Mouse (Mus musculus) T-helper 1 cell (primary cell): ENCODE data around the gene Zfp46.

Experiments used
- in situ Hi-C: fragments of 300-600 bp; cut with MboI, MseI; formaldehyde crosslinking; loops from one replicate; pipeline ENCODE4 v1.15.1; 2025; ENCODE audit warnings: high pct_unique_total_duplicates

Gene Zfp46

GRCm38 (mm10) chr4:136266716-136267343, 17.7 kb upstream of the Zfp46 start:
- in situ Hi-C loops: no loop called here

- in situ Hi-C loops: no loop called here
Observed at GRCm38 (mm10) chr4:136268912-136269311, 15.6 kb upstream of the Zfp46 start.

GRCm38 (mm10) chr4:136270648-136271047, 13.8 kb upstream of the Zfp46 start:
- in situ Hi-C loops: no loop called here

- in situ Hi-C loops: no loop called here
Observed at GRCm38 (mm10) chr4:136281097-136281496, 3.4 kb upstream of the Zfp46 start.

- in situ Hi-C loops: no loop called here
Observed at GRCm38 (mm10) chr4:136281611-136282010, 2.9 kb upstream of the Zfp46 start.

GRCm38 (mm10) chr4:136282621-136283480, 1.6 kb upstream of the Zfp46 start:
- in situ Hi-C loops: no loop called here

GRCm38 (mm10) chr4:136283783-136284182, 700 bp upstream of the Zfp46 start:
- in situ Hi-C loops: no loop called here

- in situ Hi-C loops: no loop called here
Observed at GRCm38 (mm10) chr4:136284891-136285290, 408 bp downstream of the Zfp46 start.

- in situ Hi-C loops: no loop called here
Observed at GRCm38 (mm10) chr4:136285348-136285810, 896 bp downstream of the Zfp46 start.

- in situ Hi-C loops: no loop called here
Observed at GRCm38 (mm10) chr4:136285811-136286371, 1.4 kb downstream of the Zfp46 start.

- in situ Hi-C loops: no loop called here
Observed at GRCm38 (mm10) chr4:136289918-136290780, 5.7 kb downstream of the Zfp46 start.

- in situ Hi-C loops: no loop called here
Observed at GRCm38 (mm10) chr4:136290781-136291595, 6.5 kb downstream of the Zfp46 start.

- in situ Hi-C loops: no loop called here
Observed at GRCm38 (mm10) chr4:136291692-136292091, 7.2 kb downstream of the Zfp46 start.

GRCm38 (mm10) chr4:136295941-136296340, 11.5 kb downstream of the Zfp46 start:
- in situ Hi-C loops: no loop called here

GRCm38 (mm10) chr4:136302462-136302861, 18.0 kb downstream of the Zfp46 start:
- in situ Hi-C loops: no loop called here

- in situ Hi-C loops: no loop called here
Observed at GRCm38 (mm10) chr4:136304181-136304580, 19.7 kb downstream of the Zfp46 start.

GRCm38 (mm10) chr4:136308355-136308754, 23.9 kb downstream of the Zfp46 start:
- in situ Hi-C loops: no loop called here

GRCm38 (mm10) chr4:136309780-136310179, 25.3 kb downstream of the Zfp46 start:
- in situ Hi-C loops: no loop called here

GRCm38 (mm10) chr4:136310229-136311041, 26.0 kb downstream of the Zfp46 start, which contains the start of gene Hnrnpr:
Gene Hnrnpr (plus strand): TSS chr4:136310942.
- in situ Hi-C loops: no loop called here
